Comparison of ENCODE assay signal across 20 mouse cellular contexts in the genomic region with DNA sequence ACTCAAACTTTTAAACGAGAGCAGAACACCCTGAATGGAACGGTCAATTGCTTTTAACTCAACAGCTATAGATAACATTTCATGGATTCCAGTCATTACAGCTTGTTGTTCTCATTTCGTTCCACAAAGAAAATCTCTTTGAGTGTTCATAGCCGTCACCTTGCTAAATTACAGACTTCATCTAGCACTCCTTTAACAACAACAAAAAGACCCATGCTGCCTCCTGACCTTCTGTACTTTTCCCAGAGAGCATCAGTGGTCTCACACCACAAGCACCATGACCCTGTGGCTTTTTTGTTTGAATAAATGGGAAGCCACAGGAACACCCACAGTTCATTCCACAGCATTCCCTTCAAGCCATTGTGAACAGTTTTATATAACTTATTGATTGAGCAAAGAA.
A peak's percentile ranks its signal among the peaks of the same experiment; 100 is the strongest.
DNase-seq lines count a peak whose midpoint lies in the region; ATAC-seq lines count a peak whose summit lies in the region.
"Had no signal": no experiment of that assay in that cellular context is flagged by ENCODE, and none has a peak within 500 bp of the region (broad histone marks: within the 10 kb centered on the region; RNA-seq: fewer than 3 reads in every experiment).

No protein-coding gene starts in this region.

- intact Hi-C loops in gastrocnemius, postnatal 14 days (cut with DNase I; ENCODE audit: low total_unique reads): no loop called here

- H3K9ac ChIP-seq in hindbrain, embryonic 16.5 days (ENCODE audit: low read depth, low read length): no peak overlapping the region
- H3K9ac ChIP-seq: embryonic facial prominence, embryonic 15.5 days; forebrain, embryonic 15.5 days; heart, embryonic 15.5 days had no signal

- no peaks in the 10 kb centered on the region for H3K9me3 ChIP-seq in hindbrain, embryonic 10.5 days
- H3K9me3 ChIP-seq in hindbrain, embryonic 16.5 days (ENCODE audit: control insufficient read depth, low read length): no peaks in the 10 kb centered on the region
- H3K9me3 ChIP-seq: embryonic facial prominence, embryonic 15.5 days; forebrain, embryonic 15.5 days; heart, embryonic 15.5 days had no signal

- peak; percentile 30 for DNase-seq in hindbrain, embryonic 10.5 days (ENCODE audit: low spot score)
- DNase-seq in retina, embryonic 14.5 days (ENCODE audit: low spot score): peak; percentile 12
- no peak for DNase-seq in retina, postnatal 1 day
- DNase-seq in embryo, embryonic 9.5 days (ENCODE audit: extremely low spot score): peak; percentile 27
- no peak for DNase-seq in gastrocnemius, postnatal 14 days
- DNase-seq: adrenal gland, adult 2 months; adrenal gland, postnatal 25 days; cerebellum, adult 2 months; cerebellum, postnatal 10 days; gastrocnemius, postnatal 10 days; heart, adult 2 months; heart, postnatal 14 days; kidney, adult 11 months had no signal

- H3K4me2 ChIP-seq in hindbrain, embryonic 16.5 days (ENCODE audit: low read length): no peak overlapping the region
- H3K4me2 ChIP-seq: embryonic facial prominence, embryonic 15.5 days; forebrain, embryonic 15.5 days; heart, embryonic 11.5 days; heart, embryonic 15.5 days had no signal

- no peaks in the 10 kb centered on the region for H3K36me3 ChIP-seq in hindbrain, embryonic 10.5 days
- H3K36me3 ChIP-seq in hindbrain, embryonic 16.5 days (ENCODE audit: control insufficient read depth, insufficient read depth, low read length): no peaks in the 10 kb centered on the region
- H3K36me3 ChIP-seq: embryonic facial prominence, embryonic 15.5 days; forebrain, embryonic 15.5 days; heart, embryonic 15.5 days had no signal

- no peaks in the 10 kb centered on the region for H3K27me3 ChIP-seq in hindbrain, embryonic 10.5 days (ENCODE audit: insufficient read depth, poor library complexity, severe bottlenecking)
- no peaks in the 10 kb centered on the region for H3K27me3 ChIP-seq in hindbrain, embryonic 16.5 days (replicated peaks; ENCODE audit: control insufficient read depth, insufficient read depth, low read length)
- H3K27me3 ChIP-seq: embryonic facial prominence, embryonic 15.5 days; forebrain, embryonic 15.5 days; heart, embryonic 15.5 days had no signal

- 21% methylated on average over 4 of the region's 4 CpGs for WGBS in hindbrain, embryonic 10.5 days
- 11% methylated on average over 4 of the region's 4 CpGs for WGBS in hindbrain, embryonic 16.5 days

- H3K4me3 ChIP-seq in hindbrain, embryonic 10.5 days: no peak overlapping the region
- H3K4me3 ChIP-seq in hindbrain, embryonic 16.5 days (ENCODE audit: low read length): no peak overlapping the region
- H3K4me3 ChIP-seq: embryonic facial prominence, embryonic 15.5 days; forebrain, embryonic 15.5 days; heart, adult 2 months; heart, embryonic 15.5 days had no signal

- ATAC-seq in hindbrain, embryonic 16.5 days: no peak
- ATAC-seq in monocyte, adult 5-6 weeks (replicated peaks; ENCODE audit: insufficient number of reproducible peaks, low FRiP score, low TSS enrichment, poor library complexity, severe bottlenecking): no peak
- ATAC-seq: forebrain, embryonic 15.5 days; hindbrain, postnatal 0 days had no signal

- peaks cover 7% of the 10 kb centered on the region for H3K4me1 ChIP-seq in hindbrain, embryonic 10.5 days (replicated peaks)
- no peaks in the 10 kb centered on the region for H3K4me1 ChIP-seq in hindbrain, embryonic 16.5 days (ENCODE audit: control insufficient read depth, insufficient read depth, low read depth, low read length)
- H3K4me1 ChIP-seq: embryonic facial prominence, embryonic 15.5 days; forebrain, embryonic 15.5 days; heart, embryonic 15.5 days had no signal

- H3K27ac ChIP-seq in hindbrain, embryonic 10.5 days: no peak overlapping the region
- no peak overlapping the region for H3K27ac ChIP-seq in hindbrain, embryonic 16.5 days (ENCODE audit: low read depth, low read length)
- H3K27ac ChIP-seq: embryonic facial prominence, embryonic 15.5 days; forebrain, embryonic 15.5 days; heart, adult 2 months; heart, embryonic 15.5 days; hindbrain, postnatal 0 days had no signal

Comparison
In these comparisons a context has a peak if more than half of its experiments do, and no peak if none do; other contexts are left out.
1. DNase-seq: peak in hindbrain, embryonic 10.5 days (single experiment), retina, embryonic 14.5 days (single experiment) and embryo, embryonic 9.5 days (single experiment); none in retina, postnatal 1 day (single experiment) and gastrocnemius, postnatal 14 days (single experiment).